Mouse (Mus musculus) heart, embryonic 10.5 days (tissue): ENCODE data around the gene Gm960. TPM values are rescaled to one million over a fixed set of nuclear protein-coding genes. Genes with fewer than 3 reads are reported as not detected.
"Not testable (repeated sequence)": the region's sequence is repeated elsewhere in the genome, so short reads cannot be mapped to it uniquely, and the experiment has no call there.

Experiments used
- DNase-seq: peaks from one replicate; pipeline ENCODE4 v3.0.0-alpha.2; 2017; ENCODE audit warnings: low spot score
- H3K27ac ChIP-seq: fragments of 300-500 bp; sonication (generic); 2 replicates; pipeline ENCODE4 v1.5.1; 2016; ENCODE audit warnings: mild to moderate bottlenecking
- H3K27me3 ChIP-seq: fragments of 300-500 bp; sonication (generic); 2 replicates; pipeline ENCODE4 v1.6.1; 2016; ENCODE audit warnings: mild to moderate bottlenecking; ENCODE audit not compliant: poor library complexity, insufficient read depth, severe bottlenecking
- H3K36me3 ChIP-seq: fragments of 300-500 bp; sonication (generic); 2 replicates; pipeline ENCODE4 v1.6.1; 2016; ENCODE audit warnings: mild to moderate bottlenecking, moderate library complexity
- H3K4me1 ChIP-seq: fragments of 300-500 bp; sonication (generic); 2 replicates; pipeline ENCODE4 v1.6.1; 2016; ENCODE audit warnings: mild to moderate bottlenecking
- H3K4me3 ChIP-seq: fragments of 300-500 bp; sonication (generic); 2 replicates; pipeline ENCODE4 v1.5.1; 2016; ENCODE audit warnings: mild to moderate bottlenecking, moderate library complexity
- H3K9me3 ChIP-seq: fragments of 300-500 bp; sonication (generic); 2 replicates; pipeline ENCODE4 v1.6.1; 2016; ENCODE audit warnings: mild to moderate bottlenecking, moderate library complexity
- WGBS: fragments of 180-500 bp; shearing (Covaris S2); methylation state at CpG from one replicate; pipeline ENCODE4 v1.1.7; 2016; 5-methylcytosine and 5-hydroxymethylcytosine counted together
- microRNA-seq: library from miRNA; unstranded; fragments of <30 nt; microRNA quantifications from one replicate; pipeline ENCODE4, GENCODE M21; 2017
- polyA plus RNA-seq: library from polyadenylated mRNA; unstranded; fragments of >200 nt; fragmentation: Nextera tagmentation; extraction: Ambion mirVana; gene quantifications from 2 replicates; pipeline ENCODE4 v1.2.1, GENCODE M21; 2016

Gm960 gene
- polyA plus RNA-seq, 1 experiment from 2014 or later = 2.2 TPM

DNA sequence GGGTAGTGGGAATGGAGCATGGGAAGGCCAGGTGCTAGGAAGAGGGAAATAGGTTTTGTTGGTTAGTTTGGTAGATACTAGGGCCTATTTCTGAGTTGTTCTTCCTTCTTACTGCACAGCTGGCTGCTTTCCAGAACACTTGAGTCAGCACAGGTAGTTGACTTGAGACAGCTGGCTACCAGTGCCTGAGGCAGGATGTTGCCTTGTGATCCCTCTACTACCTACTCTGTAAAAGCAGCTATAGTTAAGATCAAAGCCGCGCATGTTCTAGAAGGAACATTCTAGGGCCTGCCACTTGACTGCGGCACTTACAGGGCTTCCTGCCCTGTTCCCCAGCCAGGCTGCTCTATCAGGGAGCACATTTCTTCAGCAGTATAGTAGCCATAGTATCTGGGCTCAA, 108.4 kb downstream of the Gm960 start:
- Histone ChIP-seq H3K9me3 (no peaks in the 10 kb centered on the region), H3K36me3 (no peaks in the 10 kb centered on the region), H3K27me3 (no peaks in the 10 kb centered on the region), H3K4me3 (no peak overlapping the region), H3K4me1 (peaks cover 7% of the 10 kb centered on the region; the same call in 1 of the 2 replicates), H3K27ac (no peak overlapping the region)
- 83% methylated on average over 3 of the region's 3 CpGs for WGBS
- DNase-seq = no peak

GRCm38 (mm10) chr19:4589081-4589480, 109.4 kb downstream of the Gm960 start:
- H3K27ac ChIP-seq = no peak overlapping the region
- H3K9me3 ChIP-seq = no peaks in the 10 kb centered on the region
- 54% methylated on average over 1 of the region's 1 CpGs for WGBS
- no peaks in the 10 kb centered on the region for H3K27me3 ChIP-seq
- no peak overlapping the region for H3K4me3 ChIP-seq
- no peak for DNase-seq
- no peaks in the 10 kb centered on the region for H3K36me3 ChIP-seq
- peaks cover 7% of the 10 kb centered on the region; the same call in 1 of the 2 replicates for H3K4me1 ChIP-seq

- H3K4me3 ChIP-seq = no peak overlapping the region
- H3K27ac ChIP-seq = no peak overlapping the region
- peaks cover 7% of the 10 kb centered on the region; the same call in 1 of the 2 replicates for H3K4me1 ChIP-seq
- H3K9me3 ChIP-seq = no peaks in the 10 kb centered on the region
- 70% methylated on average over 3 of the region's 3 CpGs for WGBS
- H3K27me3 ChIP-seq = no peaks in the 10 kb centered on the region
- no peaks in the 10 kb centered on the region for H3K36me3 ChIP-seq
- DNase-seq = no peak
Measured at GRCm38 (mm10) chr19:4588430-4588829, 110.0 kb downstream of the Gm960 start.

DNA sequence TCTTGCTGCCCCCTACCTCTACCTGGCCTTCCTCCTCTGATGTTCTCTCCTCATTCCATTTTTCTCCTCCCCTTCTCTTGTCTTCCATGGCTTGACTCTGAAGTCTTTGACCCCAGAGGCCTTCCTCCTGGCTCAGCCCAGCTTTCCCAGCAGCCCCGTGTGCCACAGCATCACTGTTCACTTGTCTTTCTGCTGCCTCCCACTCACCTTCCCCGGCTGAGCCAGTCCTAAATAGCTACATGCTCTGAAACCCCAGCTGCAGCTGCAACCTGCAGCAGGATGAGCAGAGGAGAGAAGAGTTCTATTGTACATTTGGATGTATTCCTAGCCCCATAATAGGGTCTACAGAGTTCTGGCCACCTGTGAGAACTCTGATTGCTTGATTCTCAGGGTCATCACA, 111.0 kb downstream of the Gm960 start:
- 49% methylated on average over 2 of the region's 2 CpGs for WGBS
- H3K27me3 ChIP-seq = no peaks in the 10 kb centered on the region
- DNase-seq = no peak
- H3K27ac ChIP-seq = no peak overlapping the region
- no peaks in the 10 kb centered on the region for H3K36me3 ChIP-seq
- no peak overlapping the region for H3K4me3 ChIP-seq
- no peaks in the 10 kb centered on the region for H3K9me3 ChIP-seq
- H3K4me1 ChIP-seq = peaks cover 7% of the 10 kb centered on the region; the same call in 1 of the 2 replicates

GRCm38 (mm10) chr19:4586783-4587182, 111.7 kb downstream of the Gm960 start:
- H3K9me3 ChIP-seq, H3K27ac ChIP-seq, H3K4me3 ChIP-seq, H3K4me1 ChIP-seq, DNase-seq, H3K36me3 ChIP-seq, H3K27me3 ChIP-seq: not testable (repeated sequence)

DNA sequence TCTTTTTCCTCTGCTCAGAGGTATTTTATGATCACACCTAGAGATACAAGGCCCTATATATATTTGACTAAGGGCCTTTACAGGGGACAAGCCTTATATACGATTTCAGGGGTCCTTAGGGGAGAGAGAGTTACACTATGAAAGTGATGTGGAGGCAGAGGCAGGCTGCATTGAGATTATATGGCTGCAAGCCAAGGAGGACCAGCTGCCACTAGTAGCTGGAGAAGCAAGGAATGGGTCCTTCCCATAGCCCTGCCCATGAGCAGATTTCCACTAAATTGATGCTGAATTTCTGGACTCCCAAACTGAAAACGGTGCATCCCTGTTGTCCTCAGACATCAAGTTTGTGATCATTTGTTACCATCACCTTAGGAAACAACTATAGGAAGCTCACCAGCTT, 114.6 kb downstream of the Gm960 start:
- no peaks in the 10 kb centered on the region for H3K9me3 ChIP-seq
- DNase-seq = no peak
- H3K4me1 ChIP-seq = no peaks in the 10 kb centered on the region
- H3K36me3 ChIP-seq = no peaks in the 10 kb centered on the region
- no peaks in the 10 kb centered on the region for H3K27me3 ChIP-seq
- no peak overlapping the region for H3K27ac ChIP-seq
- WGBS = 70% methylated on average over 2 of the region's 2 CpGs
- no peak overlapping the region for H3K4me3 ChIP-seq

DNA sequence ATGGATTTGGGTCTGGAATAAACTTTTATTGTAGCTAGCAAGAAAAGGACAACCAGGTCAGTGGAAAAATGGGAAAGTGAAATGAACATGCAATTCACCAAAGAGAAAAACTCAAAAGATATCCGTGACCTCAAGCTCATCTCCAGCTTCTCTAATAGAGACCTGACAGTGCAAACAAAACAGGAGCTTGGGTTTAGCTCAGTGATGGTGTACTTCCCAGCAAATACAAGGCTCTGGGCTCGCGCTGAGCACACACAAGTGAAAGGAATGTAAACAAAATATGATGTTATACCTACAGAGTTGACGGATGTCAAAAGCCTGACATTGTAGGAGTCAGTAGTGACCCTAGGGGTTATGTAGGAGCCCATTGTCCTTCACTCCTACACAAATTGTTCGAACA, 119.2 kb downstream of the Gm960 start:
- H3K27ac ChIP-seq = no peak overlapping the region
- H3K9me3 ChIP-seq = no peaks in the 10 kb centered on the region
- no peaks in the 10 kb centered on the region for H3K27me3 ChIP-seq
- WGBS = 85% methylated on average over 5 of the region's 5 CpGs
- H3K4me1 ChIP-seq = no peaks in the 10 kb centered on the region
- H3K36me3 ChIP-seq = no peaks in the 10 kb centered on the region
- DNase-seq = no peak
- no peak overlapping the region for H3K4me3 ChIP-seq

DNA sequence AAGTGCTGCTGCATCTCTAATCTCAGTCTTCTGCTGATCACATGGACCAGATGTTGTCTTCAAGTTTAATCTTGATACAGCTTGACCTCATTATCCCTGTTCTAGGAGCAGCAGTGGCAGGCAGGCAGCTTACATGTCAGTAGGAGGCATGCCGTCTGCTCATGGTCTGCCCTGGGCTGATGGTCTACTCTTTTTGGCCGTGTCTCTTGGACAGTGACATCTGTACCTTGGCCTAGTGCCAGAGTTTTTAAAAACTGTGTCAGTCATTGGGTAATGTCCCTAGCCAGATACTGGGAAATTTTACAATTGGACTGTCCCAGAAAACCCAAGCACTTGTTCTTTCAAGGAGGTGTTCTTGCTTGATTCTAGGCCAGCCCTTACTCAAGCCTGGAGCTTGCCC, 119.7 kb downstream of the Gm960 start:
- Histone ChIP-seq H3K4me3 (no peak overlapping the region), H3K9me3 (no peaks in the 10 kb centered on the region), H3K4me1 (no peaks in the 10 kb centered on the region), H3K36me3 (no peaks in the 10 kb centered on the region), H3K27me3 (no peaks in the 10 kb centered on the region), H3K27ac (no peak overlapping the region)
- DNase-seq = no peak
- 67% methylated on average over 2 of the region's 2 CpGs for WGBS

Small RNA genes within 50 kb of the gene (microRNA-seq; reads per million reads assigned to microRNA genes)
- not detected for gene Mir6986

Other genes with a start within 250 kb of the Gm960 start
- 0.89 and 0.97 TPM in 2 replicates for gene Syt12, start 221.2 kb downstream of the Gm960 start, polyA plus RNA-seq
- gene 2010003K11Rik, start 200.1 kb downstream of the Gm960 start, polyA plus RNA-seq = not detected in 2 replicates
- gene Pcx, start 188.2 kb downstream of the Gm960 start, polyA plus RNA-seq = 21.4 and 25.3 TPM in 2 replicates
- 4.4 and 7.2 TPM in 2 replicates for gene Lrfn4, start 83.0 kb downstream of the Gm960 start, polyA plus RNA-seq
- gene Rce1, start 73.0 kb downstream of the Gm960 start, polyA plus RNA-seq = 53.1 and 61.9 TPM in 2 replicates
- gene Sptbn2, start 12.5 kb upstream of the Gm960 start, polyA plus RNA-seq = 0.57 and 1.6 TPM in 2 replicates
- gene Rbm4b, start 57.8 kb upstream of the Gm960 start, polyA plus RNA-seq = 44.8 and 59.1 TPM in 2 replicates
- 59.6 and 68.1 TPM in 2 replicates for gene Rbm4, start 95.2 kb upstream of the Gm960 start, polyA plus RNA-seq
- gene Gm21992, start 112.9 kb upstream of the Gm960 start, polyA plus RNA-seq = 21.5 and 23.0 TPM in 2 replicates
- gene Rbm14, start 113.0 kb upstream of the Gm960 start, polyA plus RNA-seq = 78.0 and 92.7 TPM in 2 replicates
- 39.7 and 54.2 TPM in 2 replicates for gene Ccs, start 140.7 kb upstream of the Gm960 start, polyA plus RNA-seq
- 0.17 TPM in 1 of 2 replicates, not detected in the other for gene Ccdc87, start 140.7 kb upstream of the Gm960 start, polyA plus RNA-seq
- 30.3 and 32.2 TPM in 2 replicates for gene Ctsf, start 156.5 kb upstream of the Gm960 start, polyA plus RNA-seq
- 6.8 and 9.9 TPM in 2 replicates for gene Actn3, start 179.2 kb upstream of the Gm960 start, polyA plus RNA-seq
- 10.2 and 12.3 TPM in 2 replicates for gene Zdhhc24, start 180.0 kb upstream of the Gm960 start, polyA plus RNA-seq
- 3.1 and 3.2 TPM in 2 replicates for gene Bbs1, start 208.0 kb upstream of the Gm960 start, polyA plus RNA-seq
- 155 and 156 TPM in 2 replicates for gene Dpp3, start 229.6 kb upstream of the Gm960 start, polyA plus RNA-seq
- gene Peli3, start 244.5 kb upstream of the Gm960 start, polyA plus RNA-seq = 0.32 and 1.0 TPM in 2 replicates